ENCODE assay signal across 8 mouse cellular contexts in genomic region chrX:36816953-36817441, GRCm38 (mm10). TPM values are rescaled to one million over a fixed set of nuclear protein-coding genes. Genes with fewer than 3 reads are reported as not detected.
DNase-seq lines count a peak whose midpoint lies in the region; ATAC-seq and TF ChIP-seq lines count a peak whose summit lies in the region.

No protein-coding gene starts in this region.

- 11% methylated on average over 10 of the region's 10 CpGs for WGBS in heart, embryonic 14.5 days
- WGBS in intestine, postnatal 0 days = 12% methylated on average over 10 of the region's 10 CpGs
- 16% methylated on average over 9 of the region's 10 CpGs for whole genome bisulfite sequencing in midbrain, embryonic 11.5 days

- peak overlapping the region; percentile 71 to 91 for H3K27ac ChIP-seq in heart, embryonic 14.5 days (replicated peaks in 1 of 2; ENCODE audit: control insufficient read depth in 1 of 2, insufficient read depth in 1 of 2, low read depth in 2 of 2, low read length in 2 of 2)
- H3K27ac ChIP-seq in intestine, postnatal 0 days (ENCODE audit: low read depth, low read length) = peak overlapping the region; percentile 37
- peak overlapping the region; percentile 68 for H3K27ac ChIP-seq in midbrain, embryonic 11.5 days (ENCODE audit: low read depth, low read length)

- TF ChIP-seq CTCF in intestine, postnatal 0 days (IDR thresholded peaks at IDR 0.05; ENCODE audit: low read depth) = no peak

- H3K9ac ChIP-seq in heart, embryonic 14.5 days (ENCODE audit: low read length) = peak overlapping the region; percentile 56
- no peak overlapping the region for H3K9ac ChIP-seq in intestine, postnatal 0 days (ENCODE audit: low read depth, low read length)
- no peak overlapping the region; the same call in 1 of the 2 replicates for H3K9ac ChIP-seq in midbrain, embryonic 11.5 days (ENCODE audit: low read length)

- ATAC-seq in heart, embryonic 14.5 days (ENCODE audit: insufficient number of reproducible peaks, insufficient read depth, low FRiP score, low read depth) = no peak
- no peak for ATAC-seq in intestine, postnatal 0 days
- peak; percentile 93 for ATAC-seq in midbrain, embryonic 11.5 days (ENCODE audit: low FRiP score)

- H3K4me2 ChIP-seq in heart, embryonic 14.5 days (ENCODE audit: low read length) = peak overlapping the region; percentile 60
- peak overlapping the region; percentile 43; the same call in 1 of the 2 replicates for H3K4me2 ChIP-seq in intestine, postnatal 0 days (replicated peaks; ENCODE audit: low read depth)
- peak overlapping the region; percentile 34 for H3K4me2 ChIP-seq in midbrain, embryonic 11.5 days

- H3K4me3 ChIP-seq in heart, embryonic 14.5 days (ENCODE audit: control insufficient read depth in 1 of 2, insufficient read depth in 1 of 2, low read depth in 1 of 2, low read length in 2 of 2) = peak overlapping the region; percentile 25 to 37
- H3K4me3 ChIP-seq in intestine, postnatal 0 days (ENCODE audit: low read depth, low read length) = no peak overlapping the region
- no peak overlapping the region for H3K4me3 ChIP-seq in midbrain, embryonic 11.5 days (ENCODE audit: low read depth, low read length)

- no peaks in the 10 kb centered on the region for H3K9me3 ChIP-seq in heart, embryonic 14.5 days (ENCODE audit: control insufficient read depth, low read length)
- no peaks in the 10 kb centered on the region for H3K9me3 ChIP-seq in intestine, postnatal 0 days (ENCODE audit: control insufficient read depth)
- no peaks in the 10 kb centered on the region for H3K9me3 ChIP-seq in midbrain, embryonic 11.5 days (ENCODE audit: control insufficient read depth, low read length)

- no peaks in the 10 kb centered on the region for H3K36me3 ChIP-seq in heart, embryonic 14.5 days (ENCODE audit: control insufficient read depth, insufficient read depth, low read length)
- no peaks in the 10 kb centered on the region for H3K36me3 ChIP-seq in intestine, postnatal 0 days (ENCODE audit: control insufficient read depth, insufficient read depth)
- no peaks in the 10 kb centered on the region for H3K36me3 ChIP-seq in midbrain, embryonic 11.5 days (ENCODE audit: control insufficient read depth, insufficient read depth, low read length)

- DNase-seq in heart, adult 18-20 months = no peak
- peak; percentile 79 for DNase-seq in embryo, embryonic 9.5 days (ENCODE audit: extremely low spot score)
- DNase-seq in midbrain, embryonic 11.5 days (ENCODE audit: low spot score, missing footprints) = peak; percentile 88
- DNase-seq in natural killer cell, adult 2 months (ENCODE audit: low spot score in 2 of 2) = no peak
- DNase-seq in thymus, adult 18-20 months = no peak
- DNase-seq in frontal cortex, postnatal 25 days (ENCODE audit: low spot score in 2 of 2) = no peak

- H3K4me1 ChIP-seq in heart, embryonic 14.5 days (ENCODE audit: control insufficient read depth in 2 of 2, insufficient read depth in 2 of 2, low read length in 2 of 2) = no peaks in the 10 kb centered on the region; a peak in 1 of 4 replicates
- no peaks in the 10 kb centered on the region for H3K4me1 ChIP-seq in intestine, postnatal 0 days (replicated peaks; ENCODE audit: control insufficient read depth, insufficient read depth, low read length)
- peaks cover 4% of the 10 kb centered on the region; the same call in 1 of the 2 replicates for H3K4me1 ChIP-seq in midbrain, embryonic 11.5 days (ENCODE audit: control insufficient read depth, insufficient read depth, low read length)

- H3K27me3 ChIP-seq in heart, embryonic 14.5 days (ENCODE audit: control insufficient read depth, insufficient read depth, low read length) = no peaks in the 10 kb centered on the region
- H3K27me3 ChIP-seq in intestine, postnatal 0 days (replicated peaks; ENCODE audit: control insufficient read depth, insufficient read depth, low read length) = no peaks in the 10 kb centered on the region
- no peaks in the 10 kb centered on the region for H3K27me3 ChIP-seq in midbrain, embryonic 11.5 days (ENCODE audit: control insufficient read depth, insufficient read depth, low read length)

RNA-seq across cellular contexts. Expression of gene Slc25a5, which starts 21.5 kb away (rescaled TPM):
- polyA plus RNA-seq in heart, embryonic 14.5 days (2014; fragmentation: Nextera tagmentation; extraction: Ambion mirVana) = 1,151 and 1,230 TPM in 2 replicates
- 100 to 1,000 TPM; 369 to 422 TPM for total RNA-seq in heart, adult 18-20 months (2021)
- 1,696 and 1,837 TPM in 2 replicates for polyA plus RNA-seq in intestine, postnatal 0 days (2015; fragmentation: Nextera tagmentation; extraction: Ambion mirVana)
- polyA plus RNA-seq in midbrain, embryonic 11.5 days (2014; fragmentation: Nextera tagmentation; extraction: Ambion mirVana) = 805 and 833 TPM in 2 replicates

RNA-seq across cellular contexts. Expression of gene Ube2a, which starts 56.7 kb away (rescaled TPM):
- 157 and 162 TPM in 2 replicates for polyA plus RNA-seq in heart, embryonic 14.5 days (2014; fragmentation: Nextera tagmentation; extraction: Ambion mirVana)
- 10 to 100 TPM; 69.8 to 71.6 TPM for total RNA-seq in heart, adult 18-20 months (2021)
- polyA plus RNA-seq in intestine, postnatal 0 days (2015; fragmentation: Nextera tagmentation; extraction: Ambion mirVana) = 153 and 168 TPM in 2 replicates
- 119 and 120 TPM in 2 replicates for polyA plus RNA-seq in midbrain, embryonic 11.5 days (2014; fragmentation: Nextera tagmentation; extraction: Ambion mirVana)

RNA-seq across cellular contexts. Expression of gene C330007P06Rik, which starts 56.9 kb away (rescaled TPM):
- 20.0 and 21.1 TPM in 2 replicates for polyA plus RNA-seq in heart, embryonic 14.5 days (2014; fragmentation: Nextera tagmentation; extraction: Ambion mirVana)
- 10 to 100 TPM; 15.2 to 18.2 TPM for total RNA-seq in heart, adult 18-20 months (2021)
- polyA plus RNA-seq in intestine, postnatal 0 days (2015; fragmentation: Nextera tagmentation; extraction: Ambion mirVana) = 17.8 and 18.1 TPM in 2 replicates
- 35.6 and 39.5 TPM in 2 replicates for polyA plus RNA-seq in midbrain, embryonic 11.5 days (2014; fragmentation: Nextera tagmentation; extraction: Ambion mirVana)

Comparison
In these comparisons a context has a peak if more than half of its experiments do, and no peak if none do; other contexts are left out.
1. H3K4me3 ChIP-seq: peak in heart, embryonic 14.5 days (2 of 2); none in intestine, postnatal 0 days (single experiment) and midbrain, embryonic 11.5 days (single experiment).
2. DNase-seq: peak in embryo, embryonic 9.5 days (single experiment) and midbrain, embryonic 11.5 days (single experiment); none in heart, adult 18-20 months (0 of 2), natural killer cell, adult 2 months (0 of 2), thymus, adult 18-20 months (0 of 2) and frontal cortex, postnatal 25 days (0 of 2).
3. Peak in every context shown above with its lines, with median percentiles within 50 percentile points of each other: H3K27ac ChIP-seq and H3K4me2 ChIP-seq.